Mouse (Mus musculus): ENCODE results near the gene Trim44. TPM values are rescaled to one million over a fixed set of nuclear protein-coding genes. Genes with fewer than 3 reads are reported as not detected.

The Trim44 gene
- polyA plus RNA-seq, 1 experiment = 108 TPM

DNA sequence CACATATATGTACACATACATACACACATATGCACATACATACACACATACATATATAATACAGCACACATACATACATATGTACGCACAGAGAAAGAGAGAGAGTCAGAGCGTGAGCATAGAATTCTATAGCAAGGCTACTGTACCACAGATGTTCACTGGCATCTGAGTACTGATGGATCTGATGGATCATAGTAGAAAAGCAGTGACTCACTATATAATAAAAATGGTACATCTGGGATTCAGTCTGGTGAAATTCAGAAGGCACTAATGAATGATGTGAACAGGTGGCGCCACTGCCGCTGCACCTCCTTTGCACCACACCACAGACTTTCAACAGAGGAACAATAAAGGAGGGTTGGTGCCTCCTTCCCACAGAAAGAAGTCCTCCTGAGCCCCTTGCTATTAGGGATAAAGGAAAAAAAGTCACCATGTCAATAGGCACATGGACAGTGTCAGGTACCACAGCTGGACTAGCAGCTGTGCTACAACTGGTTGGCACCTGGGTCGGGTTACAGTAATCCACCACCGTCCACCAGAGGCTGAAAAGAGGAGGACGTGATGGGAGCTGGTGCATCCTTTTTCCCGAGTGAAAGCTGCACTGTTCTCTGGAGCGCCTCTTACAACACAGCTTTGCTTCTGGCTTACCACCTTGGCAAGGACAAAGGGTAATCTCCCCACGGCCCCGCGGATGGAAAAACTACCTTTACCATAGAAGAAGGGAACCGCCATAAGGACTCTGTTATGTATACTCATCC lies 139.9 kb downstream of the Trim44 start:
- WGBS = 66% methylated on average over 13 of the region's 13 CpGs
- no peaks in the 10 kb centered on the region for H3K4me1 ChIP-seq (ENCODE audit: control insufficient read depth, insufficient read depth, low read length)
- TF ChIP-seq POLR2A (IDR thresholded peaks at IDR 0.05; ENCODE audit: insufficient read depth, low read depth, low read length) = no peak
- no peak for TF ChIP-seq CTCF (IDR thresholded peaks at IDR 0.05; ENCODE audit: insufficient read depth, low read depth, low read length)
- no peak overlapping the region for H3K4me3 ChIP-seq (ENCODE audit: insufficient read depth, low read depth, low read length)
- no peak overlapping the region for H3K27ac ChIP-seq (ENCODE audit: insufficient read depth, low read depth, low read length)

DNA sequence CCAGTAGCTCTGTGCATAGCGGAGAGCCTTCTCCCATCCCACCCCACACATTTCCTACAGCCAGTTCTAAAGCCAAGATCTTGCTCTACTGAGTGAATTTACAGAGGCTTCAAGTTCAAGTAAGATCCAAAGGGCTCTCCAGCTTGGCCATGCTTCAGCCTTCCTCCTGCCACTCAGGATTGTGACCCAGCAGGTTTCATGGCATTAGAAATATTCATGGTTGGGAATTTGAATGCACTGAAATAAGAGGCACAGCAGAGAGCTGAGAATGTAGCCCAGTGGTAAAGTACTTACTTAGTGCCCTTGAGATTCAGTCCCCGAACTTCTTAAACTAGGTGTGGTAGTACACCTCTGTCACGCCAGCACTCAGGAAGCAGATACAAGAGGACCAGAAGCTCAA lies 140.7 kb downstream of the Trim44 start:
- H3K4me3 ChIP-seq (ENCODE audit: insufficient read depth, low read depth, low read length) = no peak overlapping the region
- H3K4me1 ChIP-seq (ENCODE audit: control insufficient read depth, insufficient read depth, low read length) = no peaks in the 10 kb centered on the region
- H3K27ac ChIP-seq (ENCODE audit: insufficient read depth, low read depth, low read length) = no peak overlapping the region
- TF ChIP-seq POLR2A (IDR thresholded peaks at IDR 0.05; ENCODE audit: insufficient read depth, low read depth, low read length) (no peak), CTCF (IDR thresholded peaks at IDR 0.05; ENCODE audit: insufficient read depth, low read depth, low read length) (no peak)
- 98% methylated on average over 3 of the region's 3 CpGs for WGBS

DNA sequence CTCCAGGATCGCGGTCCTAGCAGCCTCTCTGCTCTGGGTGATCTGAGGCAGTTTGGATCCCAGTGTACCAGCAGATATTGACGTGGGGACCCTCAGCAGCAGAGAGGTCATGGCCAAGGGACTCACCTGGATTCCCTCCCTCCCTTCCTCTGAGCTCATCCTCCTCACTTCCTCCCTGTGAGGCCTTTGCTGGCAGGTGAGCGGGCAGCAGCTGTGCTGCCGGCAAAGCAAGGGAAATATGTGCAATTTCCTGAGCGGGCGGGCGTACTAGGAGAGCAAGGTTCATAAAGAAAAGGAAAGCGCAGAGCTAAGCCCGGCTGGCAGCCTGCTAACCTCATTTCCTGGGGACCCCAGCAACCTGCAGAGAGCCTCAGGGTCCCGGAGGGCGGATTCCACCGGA lies 148.5 kb downstream of the Trim44 start:
- WGBS = 35% methylated on average over 13 of the region's 13 CpGs
- H3K4me1 ChIP-seq (ENCODE audit: control insufficient read depth, insufficient read depth, low read length) = peaks cover 23% of the 10 kb centered on the region
- TF ChIP-seq POLR2A (IDR thresholded peaks at IDR 0.05; ENCODE audit: insufficient read depth, low read depth, low read length) (no peak), CTCF (IDR thresholded peaks at IDR 0.05; ENCODE audit: insufficient read depth, low read depth, low read length) (no peak)
- no peak overlapping the region for H3K27ac ChIP-seq (ENCODE audit: insufficient read depth, low read depth, low read length)
- no peak overlapping the region for H3K4me3 ChIP-seq (ENCODE audit: insufficient read depth, low read depth, low read length)

DNA sequence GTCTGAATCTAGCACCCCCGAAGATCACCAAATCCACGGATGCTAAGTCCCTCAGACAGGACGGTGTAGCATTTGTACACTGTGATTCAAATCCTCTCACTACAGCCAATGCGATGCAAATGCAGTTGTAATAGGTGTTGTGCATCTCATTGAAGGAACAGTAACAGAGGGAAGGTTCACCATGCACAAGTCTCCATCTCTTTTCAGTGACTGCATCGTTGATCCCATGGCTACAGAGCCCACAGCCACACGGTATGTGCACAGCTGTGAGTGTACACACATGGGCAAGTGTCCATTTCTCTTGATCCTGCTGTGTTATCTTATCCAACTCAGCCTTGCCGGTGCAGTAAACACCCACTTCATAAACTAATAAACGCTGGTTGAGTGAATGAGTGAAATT lies 148.9 kb downstream of the Trim44 start:
- 24% methylated on average over 8 of the region's 8 CpGs for WGBS
- H3K4me3 ChIP-seq (ENCODE audit: insufficient read depth, low read depth, low read length) = no peak overlapping the region
- peak overlapping the region; percentile 2; the same call in 1 of the 2 replicates for H3K27ac ChIP-seq (ENCODE audit: insufficient read depth, low read depth, low read length)
- peaks cover 23% of the 10 kb centered on the region for H3K4me1 ChIP-seq (ENCODE audit: control insufficient read depth, insufficient read depth, low read length)
- TF ChIP-seq POLR2A (IDR thresholded peaks at IDR 0.05; ENCODE audit: insufficient read depth, low read depth, low read length) (no peak), CTCF (IDR thresholded peaks at IDR 0.05; ENCODE audit: insufficient read depth, low read depth, low read length) (no peak)

DNA sequence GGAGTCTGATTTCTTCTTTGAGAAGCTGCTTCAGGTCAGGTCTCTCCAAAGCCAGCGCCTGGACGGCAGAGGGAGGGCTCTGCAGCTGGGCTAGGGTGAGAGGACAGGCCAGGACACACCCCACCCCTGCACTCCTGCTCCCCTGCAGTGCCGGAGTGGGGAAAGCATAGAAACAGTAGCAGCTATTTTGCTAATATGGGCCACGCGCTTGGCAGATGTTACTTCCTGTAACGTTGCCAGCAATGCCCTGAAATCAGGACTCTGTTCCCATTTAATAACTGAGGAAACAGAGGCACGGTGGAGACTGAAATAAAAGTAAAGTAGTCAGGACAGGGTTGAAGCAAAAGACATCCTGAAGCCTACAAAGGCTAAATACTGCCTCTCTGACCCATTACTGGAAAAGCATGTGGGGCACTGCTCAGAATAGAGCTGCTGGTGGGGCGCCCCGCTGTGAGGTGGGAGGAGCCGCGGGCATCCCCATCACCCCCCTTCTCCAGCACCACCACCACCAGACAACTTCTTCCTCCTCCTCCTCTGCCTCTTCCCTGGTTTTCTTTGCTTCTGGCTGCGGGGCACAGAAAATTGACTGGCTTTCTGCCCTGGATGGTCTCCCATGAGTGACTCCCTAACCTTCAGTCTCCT lies 149.5 kb downstream of the Trim44 start:
- Histone ChIP-seq H3K4me1 (ENCODE audit: control insufficient read depth, insufficient read depth, low read length) (peaks cover 25% of the 10 kb centered on the region), H3K27ac (ENCODE audit: insufficient read depth, low read depth, low read length) (peak overlapping the region; percentile 73), H3K4me3 (ENCODE audit: insufficient read depth, low read depth, low read length) (no peak overlapping the region)
- no peak for TF ChIP-seq CTCF (IDR thresholded peaks at IDR 0.05; ENCODE audit: insufficient read depth, low read depth, low read length)
- TF ChIP-seq POLR2A (IDR thresholded peaks at IDR 0.05; ENCODE audit: insufficient read depth, low read depth, low read length) = no peak
- WGBS = 4% methylated on average over 12 of the region's 12 CpGs

DNA sequence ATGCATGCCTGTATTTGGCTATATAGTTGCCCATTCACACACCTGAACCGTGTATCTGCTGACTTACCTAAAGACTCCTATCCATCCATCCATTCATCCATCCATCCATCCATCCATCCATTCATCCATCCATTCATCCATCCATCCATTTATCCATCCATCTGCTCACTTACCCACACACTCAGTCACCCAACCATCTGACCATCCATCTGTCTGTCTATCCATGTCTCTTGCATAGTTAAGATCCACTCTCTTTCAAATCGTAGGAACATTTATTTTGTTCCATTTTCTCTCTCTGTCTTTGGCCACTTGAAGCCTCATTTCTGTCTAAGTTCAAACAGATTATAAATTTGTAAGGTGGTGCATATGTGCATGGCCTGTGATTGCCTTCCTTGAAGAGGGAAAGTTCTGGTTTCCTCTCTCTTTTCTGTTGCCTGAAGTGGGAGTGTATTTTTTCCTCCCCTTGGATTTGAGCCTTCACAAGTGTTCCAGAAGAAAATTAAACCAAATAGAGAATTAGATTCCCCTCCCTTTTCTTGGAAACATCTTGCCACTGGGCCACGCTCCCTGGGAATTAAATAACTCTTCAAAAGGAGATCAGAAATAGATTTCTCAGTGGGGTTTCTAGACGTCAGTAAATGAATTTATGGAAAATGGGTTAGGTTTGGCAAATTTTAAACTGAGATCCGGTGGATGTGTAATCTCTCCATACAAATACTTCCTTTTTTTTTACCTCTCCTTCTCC lies 150.9 kb downstream of the Trim44 start:
- H3K27ac ChIP-seq (ENCODE audit: insufficient read depth, low read depth, low read length) = no peak overlapping the region
- WGBS = 47% methylated on average over 5 of the region's 5 CpGs
- H3K4me1 ChIP-seq (ENCODE audit: control insufficient read depth, insufficient read depth, low read length) = peaks cover 32% of the 10 kb centered on the region
- no peak overlapping the region for H3K4me3 ChIP-seq (ENCODE audit: insufficient read depth, low read depth, low read length)
- TF ChIP-seq CTCF (IDR thresholded peaks at IDR 0.05; ENCODE audit: insufficient read depth, low read depth, low read length) (no peak), POLR2A (IDR thresholded peaks at IDR 0.05; ENCODE audit: insufficient read depth, low read depth, low read length) (no peak)

DNA sequence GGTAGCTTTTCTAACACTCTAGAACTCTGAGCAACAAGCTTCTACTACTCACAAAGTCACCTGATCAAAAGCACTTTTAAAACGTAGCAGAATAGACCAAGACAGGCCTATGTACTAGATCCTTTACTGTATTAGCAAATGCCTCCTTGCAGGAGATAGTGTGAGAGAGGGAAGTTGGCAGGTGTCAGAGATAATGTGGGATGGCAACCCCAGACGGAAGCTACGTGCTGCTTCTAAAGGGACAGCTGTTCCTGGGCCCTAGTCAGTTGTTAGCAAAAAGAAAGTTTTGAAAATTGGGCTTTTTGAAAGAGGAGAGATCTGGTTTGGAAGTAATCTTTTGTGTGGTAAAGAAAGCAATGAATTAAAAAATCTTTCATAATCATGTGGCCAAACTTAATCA lies 151.5 kb downstream of the Trim44 start:
- H3K27ac ChIP-seq (ENCODE audit: insufficient read depth, low read depth, low read length) = no peak overlapping the region
- no peak overlapping the region for H3K4me3 ChIP-seq (ENCODE audit: insufficient read depth, low read depth, low read length)
- 80% methylated on average over 3 of the region's 3 CpGs for WGBS
- TF ChIP-seq POLR2A (IDR thresholded peaks at IDR 0.05; ENCODE audit: insufficient read depth, low read depth, low read length) (no peak), CTCF (IDR thresholded peaks at IDR 0.05; ENCODE audit: insufficient read depth, low read depth, low read length) (no peak)
- H3K4me1 ChIP-seq (ENCODE audit: control insufficient read depth, insufficient read depth, low read length) = peaks cover 34% of the 10 kb centered on the region

DNA sequence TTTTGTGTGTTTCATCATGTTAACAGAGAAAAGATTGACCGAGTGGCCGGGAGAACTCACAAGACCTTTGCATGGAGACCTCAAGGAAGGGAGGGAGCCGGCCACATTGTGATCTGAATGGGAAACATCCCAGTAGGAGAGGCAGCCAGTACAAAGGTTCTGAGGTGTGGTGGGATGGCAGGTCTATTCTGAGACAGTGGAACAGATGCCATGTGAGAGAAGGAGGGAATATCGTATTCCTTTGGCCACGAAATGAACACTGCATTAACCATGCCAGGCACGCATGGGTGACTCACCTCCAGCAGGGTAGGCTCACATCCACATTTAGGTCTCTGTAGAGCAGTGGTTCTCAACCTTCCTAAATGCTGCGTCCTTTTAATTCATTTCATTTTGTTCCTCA lies 154.4 kb downstream of the Trim44 start:
- Histone ChIP-seq H3K27ac (ENCODE audit: insufficient read depth, low read depth, low read length) (no peak overlapping the region; the same call in 1 of the 2 replicates), H3K4me3 (ENCODE audit: insufficient read depth, low read depth, low read length) (no peak overlapping the region), H3K4me1 (ENCODE audit: control insufficient read depth, insufficient read depth, low read length) (peaks cover 21% of the 10 kb centered on the region)
- WGBS = 64% methylated on average over 7 of the region's 7 CpGs
- no peak for TF ChIP-seq CTCF (IDR thresholded peaks at IDR 0.05; ENCODE audit: insufficient read depth, low read depth, low read length)
- TF ChIP-seq POLR2A (IDR thresholded peaks at IDR 0.05; ENCODE audit: insufficient read depth, low read depth, low read length) = no peak

DNA sequence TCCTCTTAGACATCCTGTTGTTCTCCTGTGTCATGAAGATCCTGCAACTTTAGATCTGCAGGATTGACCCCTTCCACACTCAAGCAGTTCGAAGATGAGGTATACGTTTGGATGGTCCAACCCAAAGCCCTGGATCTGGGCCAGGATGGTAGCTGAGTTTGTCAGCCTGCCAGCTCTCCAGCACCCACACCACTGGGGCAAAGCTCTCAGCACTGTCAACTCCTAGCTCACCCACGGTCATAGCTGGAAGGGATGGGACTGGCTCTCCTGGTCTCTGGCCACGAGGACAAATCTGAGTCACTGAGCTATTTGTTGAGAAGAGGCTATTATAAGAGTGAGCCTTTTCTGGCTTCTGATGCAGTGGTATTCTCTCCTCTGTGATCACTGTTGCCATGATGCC lies 155.0 kb downstream of the Trim44 start:
- peaks cover 16% of the 10 kb centered on the region for H3K4me1 ChIP-seq (ENCODE audit: control insufficient read depth, insufficient read depth, low read length)
- WGBS = 33% methylated on average over 4 of the region's 4 CpGs
- H3K27ac ChIP-seq (ENCODE audit: insufficient read depth, low read depth, low read length) = no peak overlapping the region
- no peak overlapping the region for H3K4me3 ChIP-seq (ENCODE audit: insufficient read depth, low read depth, low read length)
- no peak for TF ChIP-seq POLR2A (IDR thresholded peaks at IDR 0.05; ENCODE audit: insufficient read depth, low read depth, low read length)
- TF ChIP-seq CTCF (IDR thresholded peaks at IDR 0.05; ENCODE audit: insufficient read depth, low read depth, low read length) = no peak

Other genes with a start within 250 kb of the Trim44 start
- not detected in 2 replicates for gene Ldlrad3, start 221.4 kb downstream of the Trim44 start, polyA plus RNA-seq (2012; ENCODE audit: insufficient read depth, insufficient read length, low replicate concordance, missing spikeins)
- gene Fjx1, start 44.7 kb upstream of the Trim44 start, polyA plus RNA-seq (2012; ENCODE audit: insufficient read depth, insufficient read length, low replicate concordance, missing spikeins) = not detected in 2 replicates
- gene Pamr1, start 142.2 kb upstream of the Trim44 start, polyA plus RNA-seq (2012; ENCODE audit: insufficient read depth, insufficient read length, low replicate concordance, missing spikeins) = not detected in 2 replicates